Mouse (Mus musculus) C2C12 (cell line): ENCODE data around the gene Rbm14. TPM values are rescaled to one million over a fixed set of nuclear protein-coding genes. Genes with fewer than 3 reads are reported as not detected.
A peak's percentile ranks its signal among the peaks of the same experiment; 100 is the strongest.
"Not testable (repeated sequence)": the region's sequence is repeated elsewhere in the genome, so short reads cannot be mapped to it uniquely, and the experiment has no call there.

ENCODE experiments used
- H3K27me3 ChIP-seq: one replicate; pipeline ENCODE4 v1.6.1; 2011; ENCODE audit not compliant: control insufficient read depth, insufficient read depth, insufficient read length
- H3K36me3 ChIP-seq: one replicate; pipeline ENCODE4 v1.6.1; 2011; ENCODE audit not compliant: control insufficient read depth, insufficient read depth
- H3K4me3 ChIP-seq: one replicate; pipeline ENCODE4 v1.5.1; 2011; ENCODE audit warnings: mild to moderate bottlenecking, control low read depth; ENCODE audit not compliant: poor library complexity, insufficient read depth, severe bottlenecking
- H3K79me2 ChIP-seq: one replicate; pipeline ENCODE4 v1.6.1; 2011; ENCODE audit not compliant: control insufficient read depth, insufficient read depth
- H3K79me3 ChIP-seq: one replicate; pipeline ENCODE4 v1.6.1; 2011; ENCODE audit warnings: low read depth, control low read depth
- H3ac ChIP-seq: one replicate; pipeline ENCODE3; 2011; ENCODE audit warnings: low read depth; ENCODE audit not compliant: control insufficient read depth, insufficient read length
- CEBPB ChIP-seq: IDR thresholded peaks from one replicate; pipeline ENCODE4 v1.6.1; 2011; ENCODE audit warnings: low read depth, mild to moderate bottlenecking, control low read depth, moderate library complexity
- CTCF ChIP-seq: IDR thresholded peaks from one replicate; pipeline ENCODE4 v1.5.1; 2011; ENCODE audit not compliant: control insufficient read depth, insufficient read depth, insufficient read length
- FOSL1 ChIP-seq: IDR thresholded peaks from one replicate; pipeline ENCODE4 v1.8.0; 2011; ENCODE audit warnings: mild to moderate bottlenecking, low read length; ENCODE audit not compliant: poor library complexity, insufficient read depth, severe bottlenecking
- MAX ChIP-seq: IDR thresholded peaks from one replicate; pipeline ENCODE4 v1.6.1; 2011; ENCODE audit warnings: mild to moderate bottlenecking, control low read depth
- MYOD1 ChIP-seq: IDR thresholded peaks from one replicate; pipeline ENCODE4 v1.6.1; 2011; ENCODE audit warnings: low read depth; ENCODE audit not compliant: control insufficient read depth, insufficient read length
- MYOG ChIP-seq: IDR thresholded peaks from one replicate; pipeline ENCODE4 v1.6.1; 2011; ENCODE audit not compliant: control insufficient read depth, insufficient read length; ENCODE audit errors: extremely low read depth
- USF1 ChIP-seq: IDR thresholded peaks from one replicate; pipeline ENCODE4 v1.6.1; 2011; ENCODE audit warnings: low read depth, mild to moderate bottlenecking, control low read depth, moderate library complexity
- polyA plus RNA-seq: library from polyadenylated mRNA; unstranded; fragments of >200 nt; fragmentation: generic; extraction: Trizol; gene quantifications from one replicate; pipeline ENCODE4 v1.2.1, GENCODE M21; 2012; ENCODE audit warnings: missing spikeins

Rbm14 gene
- polyA plus RNA-seq, 1 experiment, result 95.2 TPM

- Histone ChIP-seq H3K36me3 (peaks cover 89% of the 10 kb centered on the region), H3K79me3 (peaks cover 83% of the 10 kb centered on the region), H3K4me3 (no peak overlapping the region), H3K79me2 (peaks cover 100% of the 10 kb centered on the region), H3ac (no peak overlapping the region), H3K27me3 (no peaks in the 10 kb centered on the region)
- no peak for TF ChIP-seq MAX
- no peak for TF ChIP-seq USF1
- TF ChIP-seq MYOG, result no peak
- no peak for TF ChIP-seq CEBPB
- no peak for TF ChIP-seq FOSL1
Observed at GRCm38 (mm10) chr19:4782891-4783290, 28.5 kb downstream of the Rbm14 start.

GRCm38 (mm10) chr19:4772785-4773184 lies 38.6 kb downstream of the Rbm14 start:
- Histone ChIP-seq H3K4me3 (no peak overlapping the region), H3K27me3 (no peaks in the 10 kb centered on the region), H3K79me3 (peaks cover 39% of the 10 kb centered on the region), H3ac (no peak overlapping the region), H3K79me2 (peaks cover 97% of the 10 kb centered on the region), H3K36me3 (peaks cover 93% of the 10 kb centered on the region)
- TF ChIP-seq MYOD1 (no peak), FOSL1 (no peak), MYOG (no peak)

- peaks cover 90% of the 10 kb centered on the region for H3K36me3 ChIP-seq
Observed at GRCm38 (mm10) chr19:4767507-4768148, 43.8 kb downstream of the Rbm14 start.

GRCm38 (mm10) chr19:4762876-4763275 lies 48.6 kb downstream of the Rbm14 start:
- peaks cover 90% of the 10 kb centered on the region for H3K79me2 ChIP-seq
- H3K79me3 ChIP-seq, result peaks cover 41% of the 10 kb centered on the region
- H3K27me3 ChIP-seq, result no peaks in the 10 kb centered on the region
- TF ChIP-seq CEBPB, result no peak
- no peak for TF ChIP-seq CTCF
- no peak for TF ChIP-seq FOSL1
- TF ChIP-seq USF1, result no peak
- TF ChIP-seq MAX, result no peak
- TF ChIP-seq MYOD1, result no peak
- no peak for TF ChIP-seq MYOG
- no peak overlapping the region for H3ac ChIP-seq
- no peak overlapping the region for H3K4me3 ChIP-seq
- H3K36me3 ChIP-seq, result peaks cover 81% of the 10 kb centered on the region

More at GRCm38 (mm10) chr19:4767507-4768148, 43.8 kb downstream of the Rbm14 start:
- Histone ChIP-seq H3ac (no peak overlapping the region), H3K79me2 (peaks cover 95% of the 10 kb centered on the region), H3K4me3 (no peak overlapping the region), H3K79me3 (peaks cover 38% of the 10 kb centered on the region), H3K27me3 (no peaks in the 10 kb centered on the region)
- TF ChIP-seq MYOG (no peak), MYOD1 (no peak), FOSL1 (no peak), CEBPB (no peak), MAX (no peak), USF1 (no peak), CTCF (no peak)

- H3ac ChIP-seq, H3K4me3 ChIP-seq, H3K27me3 ChIP-seq: not testable (repeated sequence)
- Histone ChIP-seq H3K79me3 (peaks cover 36% of the 10 kb centered on the region), H3K36me3 (peaks cover 65% of the 10 kb centered on the region), H3K79me2 (peaks cover 78% of the 10 kb centered on the region)
Observed at GRCm38 (mm10) chr19:4760544-4760943, 50.9 kb downstream of the Rbm14 start.

- H3K36me3 ChIP-seq, result peaks cover 29% of the 10 kb centered on the region
- H3K4me3 ChIP-seq, result peak overlapping the region; percentile 52
Observed at GRCm38 (mm10) chr19:4756921-4757320, 54.5 kb downstream of the Rbm14 start.

More at GRCm38 (mm10) chr19:4756921-4757320, 54.5 kb downstream of the Rbm14 start:
- TF ChIP-seq FOSL1 (no peak), MYOG (no peak), MYOD1 (no peak), USF1 (no peak), MAX (no peak), CTCF (no peak), CEBPB (no peak)
- Histone ChIP-seq H3K79me2 (peaks cover 45% of the 10 kb centered on the region), H3ac (peak overlapping the region; percentile 95), H3K79me3 (peaks cover 18% of the 10 kb centered on the region), H3K27me3 (no peaks in the 10 kb centered on the region)
